Mouse (Mus musculus) hindbrain, embryonic 10.5 days (tissue): Measurements from ENCODE around the gene Tbp. TPM values are rescaled to one million over a fixed set of nuclear protein-coding genes. Genes with fewer than 3 reads are reported as not detected.

ENCODE experiments used
- DNase-seq: peaks from one replicate; pipeline ENCODE4 v3.0.0-alpha.2; 2017; ENCODE audit warnings: low spot score
- H3K27ac ChIP-seq: fragments of 300-500 bp; sonication (generic); 2 replicates; pipeline ENCODE4 v1.5.1; 2016; ENCODE audit warnings: mild to moderate bottlenecking, moderate library complexity
- H3K27me3 ChIP-seq: fragments of 300-500 bp; sonication (generic); 2 replicates; pipeline ENCODE4 v1.6.1; 2016; ENCODE audit warnings: mild to moderate bottlenecking; ENCODE audit not compliant: poor library complexity, insufficient read depth, severe bottlenecking
- H3K36me3 ChIP-seq: fragments of 300-500 bp; sonication (generic); 2 replicates; pipeline ENCODE4 v1.6.1; 2016; ENCODE audit warnings: mild to moderate bottlenecking, moderate library complexity
- H3K4me1 ChIP-seq: fragments of 300-500 bp; sonication (generic); replicated peaks from 2 replicates; pipeline ENCODE4 v1.6.1; 2016; ENCODE audit warnings: mild to moderate bottlenecking
- H3K4me3 ChIP-seq: fragments of 300-500 bp; sonication (generic); 2 replicates; pipeline ENCODE4 v1.5.1; 2016; ENCODE audit warnings: mild to moderate bottlenecking, moderate library complexity
- H3K9me3 ChIP-seq: fragments of 300-500 bp; sonication (generic); 2 replicates; pipeline ENCODE4 v1.6.1; 2016; ENCODE audit warnings: mild to moderate bottlenecking, moderate library complexity
- WGBS: fragments of 180-500 bp; shearing (Covaris S2); methylation state at CpG from one replicate; pipeline ENCODE4 v1.1.7; 2016; 5-methylcytosine and 5-hydroxymethylcytosine counted together
- polyA plus RNA-seq: library from polyadenylated mRNA; unstranded; fragments of >200 nt; fragmentation: Nextera tagmentation; extraction: Ambion mirVana; gene quantifications from 2 replicates; pipeline ENCODE4 v1.2.1, GENCODE M21; 2016

The Tbp gene
- polyA plus RNA-seq, 1 experiment from 2014 or later, result 62.1 TPM

- DNase-seq, result no peak
- WGBS, result 54% methylated on average over 1 of the region's 1 CpGs
- Histone ChIP-seq H3K27me3 (0 out of 2 replicates have a peak, but pooled peaks cover 5% of the 10 kb centered on the region), H3K36me3 (0 out of 2 replicates have a peak, but pooled peaks cover 3% of the 10 kb centered on the region), H3K9me3 (peaks cover 3% of the 10 kb centered on the region; the same call in 1 of the 2 replicates), H3K27ac (no peak overlapping the region), H3K4me1 (no peaks in the 10 kb centered on the region), H3K4me3 (no peak overlapping the region)
Measured at GRCm38 (mm10) chr17:15549713-15550112, 50.0 kb downstream of the Tbp start.

GRCm38 (mm10) chr17:15559946-15560345 is 60.3 kb downstream of the Tbp start:
- no peak overlapping the region for H3K27ac ChIP-seq
- no peaks in the 10 kb centered on the region for H3K36me3 ChIP-seq
- no peaks in the 10 kb centered on the region for H3K9me3 ChIP-seq
- H3K4me3 ChIP-seq, result no peak overlapping the region
- H3K27me3 ChIP-seq, result peaks cover 11% of the 10 kb centered on the region; the same call in 1 of the 2 replicates
- no peak for DNase-seq
- H3K4me1 ChIP-seq, result peaks cover 7% of the 10 kb centered on the region; the same call in 1 of the 2 replicates
- WGBS, result 87% methylated on average over 2 of the region's 2 CpGs

- H3K9me3 ChIP-seq, result no peaks in the 10 kb centered on the region
- WGBS, result under 1% methylated on average over 43 of the region's 43 CpGs
Measured at GRCm38 (mm10) chr17:15564014-15564927, 64.6 kb downstream of the Tbp start, which contains the start of gene Prdm9. Gene Prdm9 (minus strand): TSS chr17:15564354.

GRCm38 (mm10) chr17:15564928-15565300 is 65.2 kb downstream of the Tbp start:
- 51% methylated on average over 12 of the region's 12 CpGs for WGBS
- no peak for DNase-seq
- H3K27ac ChIP-seq, result peak overlapping the region; percentile 97

More at GRCm38 (mm10) chr17:15564014-15564927, 64.6 kb downstream of the Tbp start, which contains the start of gene Prdm9:
- Histone ChIP-seq H3K4me1 (peaks cover 7% of the 10 kb centered on the region; the same call in 1 of the 2 replicates), H3K4me3 (peak within 1 kb of the TSS; percentile 74), H3K36me3 (no peaks in the 10 kb centered on the region), H3K27me3 (peaks cover 11% of the 10 kb centered on the region; the same call in 1 of the 2 replicates), H3K27ac (peak within 1 kb of the TSS; percentile 97)
- peak; percentile 99 for DNase-seq

GRCm38 (mm10) chr17:15566908-15567307 is 67.2 kb downstream of the Tbp start:
- Histone ChIP-seq H3K9me3 (no peaks in the 10 kb centered on the region), H3K4me3 (no peak overlapping the region), H3K27me3 (peaks cover 11% of the 10 kb centered on the region; the same call in 1 of the 2 replicates), H3K36me3 (no peaks in the 10 kb centered on the region), H3K27ac (no peak overlapping the region), H3K4me1 (peaks cover 7% of the 10 kb centered on the region; the same call in 1 of the 2 replicates)
- no peak for DNase-seq
- 78% methylated on average over 5 of the region's 5 CpGs for WGBS

More at GRCm38 (mm10) chr17:15564928-15565300, 65.2 kb downstream of the Tbp start:
- H3K36me3 ChIP-seq, result no peaks in the 10 kb centered on the region
- H3K4me1 ChIP-seq, result peaks cover 7% of the 10 kb centered on the region; the same call in 1 of the 2 replicates
- H3K9me3 ChIP-seq, result no peaks in the 10 kb centered on the region
- H3K4me3 ChIP-seq, result peak overlapping the region; percentile 74
- peaks cover 11% of the 10 kb centered on the region; the same call in 1 of the 2 replicates for H3K27me3 ChIP-seq

GRCm38 (mm10) chr17:15575056-15575455 is 75.4 kb downstream of the Tbp start:
- no peaks in the 10 kb centered on the region for H3K36me3 ChIP-seq
- H3K4me3 ChIP-seq, result no peak overlapping the region
- peaks cover 3% of the 10 kb centered on the region; the same call in 1 of the 2 replicates for H3K4me1 ChIP-seq
- peaks cover 34% of the 10 kb centered on the region for H3K27me3 ChIP-seq
- DNase-seq, result no peak
- H3K9me3 ChIP-seq, result no peaks in the 10 kb centered on the region
- WGBS, result 87% methylated on average over 1 of the region's 1 CpGs
- H3K27ac ChIP-seq, result no peak overlapping the region

GRCm38 (mm10) chr17:15577291-15577694 is 77.6 kb downstream of the Tbp start:
- Histone ChIP-seq H3K27ac (no peak overlapping the region; the same call in 1 of the 2 replicates), H3K27me3 (peaks cover 34% of the 10 kb centered on the region), H3K4me3 (peak overlapping the region; percentile 47), H3K9me3 (no peaks in the 10 kb centered on the region), H3K36me3 (no peaks in the 10 kb centered on the region), H3K4me1 (peaks cover 3% of the 10 kb centered on the region; the same call in 1 of the 2 replicates)
- whole genome bisulfite sequencing, result under 1% methylated on average over 32 of the region's 32 CpGs
- peak; percentile 50 for DNase-seq

Other genes with a start within 250 kb of the Tbp start
- 67.6 and 90.9 TPM in 2 replicates for gene Dll1, start 123.0 kb upstream of the Tbp start, polyA plus RNA-seq
- gene Fam120b, start 103.7 kb upstream of the Tbp start, polyA plus RNA-seq, result 28.0 and 30.7 TPM in 2 replicates
- 291 TPM in 2 replicates for gene Psmb1, start 137 bp upstream of the Tbp start, polyA plus RNA-seq
- gene Pdcd2, start 27.4 kb downstream of the Tbp start, polyA plus RNA-seq, result 49.8 and 51.1 TPM in 2 replicates
- 2.3 and 3.2 TPM in 2 replicates for gene Prdm9, start 64.5 kb downstream of the Tbp start, polyA plus RNA-seq
- gene Chd1, start 205.1 kb downstream of the Tbp start, polyA plus RNA-seq, result 28.8 and 33.4 TPM in 2 replicates